Mouse (Mus musculus): ENCODE measurements around the gene Slc7a10. TPM values are rescaled to one million over a fixed set of nuclear protein-coding genes. Genes with fewer than 3 reads are reported as not detected.
A peak's percentile ranks its signal among the peaks of the same experiment; 100 is the strongest.

Gene Slc7a10
- total and polyA plus RNA-seq, 3 experiments, result not detected

- no peaks in the 10 kb centered on the region for H3K9me3 ChIP-seq (replicated peaks; ENCODE audit: low read length)
- no peak overlapping the region for H3K4me3 ChIP-seq (replicated peaks in 1 of 3; ENCODE audit: low read depth in 2 of 3, low read length in 2 of 3, poor library complexity in 1 of 3)
- H3K27ac ChIP-seq (ENCODE audit: insufficient read depth, low read depth), result no peak overlapping the region
- H3K79me2 ChIP-seq (replicated peaks; ENCODE audit: control insufficient read depth, extremely low read depth, insufficient read depth, poor library complexity, severe bottlenecking), result no peaks in the 10 kb centered on the region
- peaks cover 0 to 9% of the 10 kb centered on the region in 2 experiments; a peak in 2 of 4 replicates for H3K4me1 ChIP-seq (ENCODE audit: control insufficient read depth in 1 of 2, insufficient read depth in 2 of 2)
- peak; percentile 75 for DNase-seq (ENCODE audit: extremely low read depth)
- dilution Hi-C loops (cut with MboI; ENCODE audit: extremely low pct_ligation_motif_present, extremely low pct_unique_long_range_greater_than_20kb, low sequenced_read_pairs), result no loop called here
- H3K9ac ChIP-seq (ENCODE audit: insufficient read depth, low read depth), result no peak overlapping the region
- H3K36me3 ChIP-seq (replicated peaks in 1 of 2; ENCODE audit: control insufficient read depth in 1 of 2, insufficient read depth in 1 of 2, low read length in 1 of 2), result no peaks in the 10 kb centered on the region
- TF ChIP-seq POLR2AphosphoS2 (IDR thresholded peaks at IDR 0.05; ENCODE audit: low read depth, low read length) (no peak), SIN3A (IDR thresholded peaks at IDR 0.05; ENCODE audit: low read length) (no peak), JUND (conservative IDR thresholded peaks at IDR 0.05; ENCODE audit: low read depth, low read length) (no peak), USF1 (IDR thresholded peaks at IDR 0.05; ENCODE audit: low read depth, low read length) (no peak), MAFK (IDR thresholded peaks at IDR 0.05; ENCODE audit: insufficient replicate concordance, low read length) (no peak), ETS1 (conservative IDR thresholded peaks at IDR 0.05; ENCODE audit: low read depth, low read length) (no peak), EP300 (IDR thresholded peaks at IDR 0.05; ENCODE audit: low read length) (no peak), ZNF384 (IDR thresholded peaks at IDR 0.05; ENCODE audit: low read depth, low read length) (no peak), CHD1 (IDR thresholded peaks at IDR 0.05; ENCODE audit: low read depth, low read length) (no peak), ZC3H11A (IDR thresholded peaks at IDR 0.05; ENCODE audit: low read depth, low read length) (peak; percentile 23; the same call in 1 of the 2 replicates), BHLHE40 (IDR thresholded peaks at IDR 0.05; ENCODE audit: low read depth, low read length) (peak; percentile 75), ZKSCAN1 (IDR thresholded peaks at IDR 0.05; ENCODE audit: borderline replicate concordance, low read depth, low read length) (no peak), MEF2A (IDR thresholded peaks at IDR 0.05; ENCODE audit: borderline replicate concordance, low read depth, low read length) (no peak), CTCF (conservative IDR thresholded peaks at IDR 0.05 in 1 of 2, IDR thresholded peaks at IDR 0.05 in 1 of 2; ENCODE audit: low read depth in 2 of 2, low read length in 2 of 2) (peak; percentile 87 to 91), MAX (IDR thresholded peaks at IDR 0.05; ENCODE audit: low read length) (no peak), TBP (conservative IDR thresholded peaks at IDR 0.05; ENCODE audit: low read depth, low read length) (no peak), USF2 (conservative IDR thresholded peaks at IDR 0.05; ENCODE audit: low read depth, low read length) (no peak), SMC3 (IDR thresholded peaks at IDR 0.05; ENCODE audit: low read depth, low read length) (peak; percentile 90), MXI1 (IDR thresholded peaks at IDR 0.05; ENCODE audit: low read depth, low read length) (no peak), HCFC1 (IDR thresholded peaks at IDR 0.05; ENCODE audit: low read depth, low read length) (no peak), PAX5 (IDR thresholded peaks at IDR 0.05; ENCODE audit: low read length) (no peak), RAD21 (IDR thresholded peaks at IDR 0.05; ENCODE audit: low read depth, low read length) (peak; percentile 76), IRF4 (IDR thresholded peaks at IDR 0.05; ENCODE audit: low read depth, low read length) (no peak; the same call in 1 of the 2 replicates), NELFE (IDR thresholded peaks at IDR 0.05; ENCODE audit: low read depth, low read length) (no peak), ELF1 (IDR thresholded peaks at IDR 0.05; ENCODE audit: low read depth, low read length) (no peak), NRF1 (IDR thresholded peaks at IDR 0.05; ENCODE audit: low read depth, low read length) (no peak), TCF12 (IDR thresholded peaks at IDR 0.05; ENCODE audit: low read depth, low read length) (no peak), MAZ (IDR thresholded peaks at IDR 0.05; ENCODE audit: low read depth, low read length) (no peak), KAT2A (IDR thresholded peaks at IDR 0.05; ENCODE audit: insufficient replicate concordance, low read length) (no peak), RCOR1 (conservative IDR thresholded peaks at IDR 0.05; ENCODE audit: low read depth, low read length) (no peak), CHD2 (IDR thresholded peaks at IDR 0.05; ENCODE audit: low read length) (no peak), POLR2A (IDR thresholded peaks at IDR 0.05; ENCODE audit: low read depth, low read length) (no peak), E2F4 (IDR thresholded peaks at IDR 0.05; ENCODE audit: insufficient replicate concordance, low read depth, low read length) (no peak), GABPA (IDR thresholded peaks at IDR 0.05; ENCODE audit: insufficient replicate concordance, low read depth, low read length) (no peak), MYC (IDR thresholded peaks at IDR 0.05; ENCODE audit: low read depth, low read length) (no peak)
- in situ Hi-C loops (cut with MboI; ENCODE audit: low pct_ligation_motif_present, low pct_unique_long_range_greater_than_20kb, low sequenced_read_pairs), result no loop called here
- peaks cover 11% of the 10 kb centered on the region for H3K27me3 ChIP-seq (replicated peaks)
- no peak overlapping the region for H3K4me2 ChIP-seq (ENCODE audit: insufficient read depth, low read depth, poor library complexity, severe bottlenecking)
Measured at GRCm38 (mm10) chr7:35169341-35169740, 16.8 kb upstream of the Slc7a10 start.

Data from CH12.LX (cell line).